Mouse (Mus musculus) spleen, adult 12 weeks (tissue): ENCODE measurements at regions not wholly inside any gene's neighbourhood (a gene's known extent, or its start where the extent isn't known, plus 50 kb on each side); places are given as distances from the start of the nearest gene placed in this dataset.

ENCODE experiments used
- DNase-seq: peaks from one replicate; pipeline ENCODE4 v3.0.0; 2022; ENCODE audit warnings: low spot score

GRCm38 (mm10) chr8:116227003-116227402 lies 277.8 kb upstream of the Dynlrb2 start:
- no peak for DNase-seq

- DNase-seq = no peak
Measured at GRCm38 (mm10) chr8:116223235-116223634, 281.5 kb upstream of the Dynlrb2 start.

- no peak for DNase-seq
Measured at GRCm38 (mm10) chr8:116215909-116216308, 288.9 kb upstream of the Dynlrb2 start.

- no peak for DNase-seq
Measured at GRCm38 (mm10) chr8:116215286-116215860, 289.4 kb upstream of the Dynlrb2 start.

GRCm38 (mm10) chr8:116203631-116204030 lies 301.1 kb upstream of the Dynlrb2 start:
- no peak for DNase-seq

- no peak for DNase-seq
Measured at GRCm38 (mm10) chr8:116200459-116200999, 304.2 kb upstream of the Dynlrb2 start.

- no peak for DNase-seq
Measured at GRCm38 (mm10) chr8:116196623-116197184, 308.1 kb upstream of the Dynlrb2 start.

- DNase-seq = no peak
Measured at GRCm38 (mm10) chr8:116192096-116192495, 312.7 kb upstream of the Dynlrb2 start.

- DNase-seq = no peak
Measured at GRCm38 (mm10) chr8:116185206-116185605, 319.6 kb upstream of the Dynlrb2 start.

- DNase-seq = no peak
Measured at GRCm38 (mm10) chr8:116184241-116184640, 320.5 kb upstream of the Dynlrb2 start.

GRCm38 (mm10) chr8:116177946-116178345 lies 326.8 kb upstream of the Dynlrb2 start:
- DNase-seq = no peak

- no peak for DNase-seq
Measured at GRCm38 (mm10) chr8:116174891-116175290, 329.9 kb upstream of the Dynlrb2 start.

- no peak for DNase-seq
Measured at GRCm38 (mm10) chr8:116173961-116174360, 330.8 kb upstream of the Dynlrb2 start.

GRCm38 (mm10) chr8:116167874-116168273 lies 336.9 kb upstream of the Dynlrb2 start:
- DNase-seq = no peak

GRCm38 (mm10) chr8:116164989-116165299 lies 339.8 kb upstream of the Dynlrb2 start:
- no peak for DNase-seq

GRCm38 (mm10) chr8:116164190-116164988 lies 340.4 kb upstream of the Dynlrb2 start:
- no peak for DNase-seq

GRCm38 (mm10) chr8:116160932-116161331 lies 343.8 kb upstream of the Dynlrb2 start:
- DNase-seq = no peak

GRCm38 (mm10) chr8:116143687-116144573 lies 360.8 kb upstream of the Dynlrb2 start:
- DNase-seq = no peak

GRCm38 (mm10) chr8:116141363-116141762 lies 363.4 kb upstream of the Dynlrb2 start:
- no peak for DNase-seq

GRCm38 (mm10) chr8:116139934-116140333 lies 364.8 kb upstream of the Dynlrb2 start:
- DNase-seq = no peak

- no peak for DNase-seq
Measured at GRCm38 (mm10) chr8:116137765-116138164, 367.0 kb upstream of the Dynlrb2 start.

- DNase-seq = no peak
Measured at GRCm38 (mm10) chr8:116133503-116133902, 371.3 kb upstream of the Dynlrb2 start.
